Mouse (Mus musculus) midbrain, embryonic 14.5 days (tissue): ENCODE data around the gene Lyrm4. TPM values are rescaled to one million over a fixed set of nuclear protein-coding genes. Genes with fewer than 3 reads are reported as not detected.

Source experiments
- ATAC-seq: fragments of 200-750 bp; cut with Nextera tagmentation; 2 replicates; pipeline ENCODE4 v1.8.0; 2017; ENCODE audit warnings: moderate number of reproducible peaks, moderate library complexity; ENCODE audit not compliant: low FRiP score, low TSS enrichment
- DNase-seq: peaks from one replicate; pipeline ENCODE4 v3.0.0-alpha.2; 2015
- H3K27ac ChIP-seq: fragments of 300-500 bp; sonication (generic); replicated peaks from 2 replicates; pipeline ENCODE4 v1.5.1; 2014; ENCODE audit warnings: mild to moderate bottlenecking, low read depth, low read length, moderate library complexity
- H3K27me3 ChIP-seq: fragments of 300-500 bp; sonication (generic); 2 replicates; pipeline ENCODE4 v1.6.1; 2014; ENCODE audit warnings: low read length, control low read depth, mixed read lengths; ENCODE audit not compliant: control insufficient read depth, insufficient read depth
- H3K36me3 ChIP-seq: fragments of 300-500 bp; sonication (generic); 2 replicates; pipeline ENCODE4 v1.6.1; 2014; ENCODE audit warnings: low read length, control low read depth; ENCODE audit not compliant: control insufficient read depth, insufficient read depth
- H3K4me1 ChIP-seq: fragments of 300-500 bp; sonication (generic); 2 replicates; pipeline ENCODE4 v1.6.1; 2014; ENCODE audit warnings: mild to moderate bottlenecking, antibody characterized with exemption, low read length, control low read depth; ENCODE audit not compliant: control insufficient read depth, insufficient read depth
- H3K4me2 ChIP-seq: fragments of 300-500 bp; sonication (generic); 2 replicates; pipeline ENCODE4 v1.6.1; 2014; ENCODE audit warnings: mild to moderate bottlenecking, low read length, moderate library complexity
- H3K4me3 ChIP-seq: fragments of 300-500 bp; sonication (generic); replicated peaks from 2 replicates; pipeline ENCODE4 v1.5.1; 2014; ENCODE audit warnings: low read depth, low read length
- H3K9ac ChIP-seq: fragments of 300-500 bp; sonication (generic); replicated peaks from 2 replicates; pipeline ENCODE4 v1.6.1; 2014; ENCODE audit warnings: mild to moderate bottlenecking, low read length, moderate library complexity
- H3K9me3 ChIP-seq: fragments of 300-500 bp; sonication (generic); 2 replicates; pipeline ENCODE4 v1.6.1; 2016; ENCODE audit warnings: low read length, control low read depth, mixed read lengths; ENCODE audit not compliant: control insufficient read depth
- WGBS: fragments of 180-500 bp; shearing (Covaris S2); extraction: QIAGEN DNeasy Blood & Tissue Kit; methylation state at CpG from one replicate; pipeline ENCODE4 v1.1.7; 2014; 5-methylcytosine and 5-hydroxymethylcytosine counted together
- polyA plus RNA-seq: library from polyadenylated mRNA; unstranded; fragments of >200 nt; fragmentation: Nextera tagmentation; extraction: Ambion mirVana; gene quantifications from 2 replicates; pipeline ENCODE4 v1.2.1, GENCODE M21; 2014

Gene Lyrm4
- polyA plus RNA-seq, result 40.3 and 45.4 TPM in 2 replicates

GRCm38 (mm10) chr13:36117143-36118014, at the start of gene Lyrm4, which contains the start of gene Fars2:
Lyrm4 (minus strand) TSS chr13:36117526.
Fars2 (plus strand) TSS chr13:36117412.
- peaks cover 10% of the 10 kb centered on the region for H3K4me1 ChIP-seq
- peak within 1 kb of the TSS; percentile 99 for H3K27ac ChIP-seq
- no peaks in the 10 kb centered on the region for H3K27me3 ChIP-seq
- peak; percentile 98 for ATAC-seq
- peak within 1 kb of the TSS; percentile 90 for H3K4me2 ChIP-seq
- peak within 1 kb of the TSS; percentile 70 for H3K4me3 ChIP-seq
- H3K9ac ChIP-seq, result peak within 1 kb of the TSS; percentile 70
- no peaks in the 10 kb centered on the region for H3K9me3 ChIP-seq
- under 1% methylated on average over 74 of the region's 75 CpGs for WGBS
- peak; percentile 97 for DNase-seq
- no peaks in the 10 kb centered on the region for H3K36me3 ChIP-seq

GRCm38 (mm10) chr13:36163898-36164297, 46.6 kb upstream of the Lyrm4 start:
- Histone ChIP-seq H3K4me3 (no peak overlapping the region), H3K4me2 (no peak overlapping the region), H3K4me1 (no peaks in the 10 kb centered on the region), H3K9ac (no peak overlapping the region), H3K9me3 (no peaks in the 10 kb centered on the region), H3K36me3 (no peaks in the 10 kb centered on the region), H3K27ac (no peak overlapping the region), H3K27me3 (no peaks in the 10 kb centered on the region)
- DNase-seq, result no peak
- 98% methylated on average over 1 of the region's 1 CpGs for WGBS
- no peak for ATAC-seq

- DNase-seq (no peak), ATAC-seq (no peak)
- H3K4me3 ChIP-seq, result no peak overlapping the region
- 94% methylated on average over 5 of the region's 5 CpGs for WGBS
- H3K36me3 ChIP-seq, result no peaks in the 10 kb centered on the region
- H3K4me2 ChIP-seq, result no peak overlapping the region
- no peak overlapping the region for H3K27ac ChIP-seq
- H3K27me3 ChIP-seq, result no peaks in the 10 kb centered on the region
- no peaks in the 10 kb centered on the region for H3K9me3 ChIP-seq
- no peak overlapping the region for H3K9ac ChIP-seq
- no peaks in the 10 kb centered on the region for H3K4me1 ChIP-seq
Measured at GRCm38 (mm10) chr13:36163411-36163810, 46.1 kb upstream of the Lyrm4 start.

GRCm38 (mm10) chr13:36156340-36156931, 39.1 kb upstream of the Lyrm4 start:
- no peak overlapping the region for H3K9ac ChIP-seq
- DNase-seq (no peak), ATAC-seq (no peak)
- no peak overlapping the region for H3K4me2 ChIP-seq
- H3K9me3 ChIP-seq, result 0 out of 2 replicates have a peak, but pooled peaks cover 2% of the 10 kb centered on the region
- H3K27me3 ChIP-seq, result no peaks in the 10 kb centered on the region
- H3K36me3 ChIP-seq, result no peaks in the 10 kb centered on the region
- H3K4me3 ChIP-seq, result no peak overlapping the region
- H3K27ac ChIP-seq, result no peak overlapping the region
- H3K4me1 ChIP-seq, result no peaks in the 10 kb centered on the region
- WGBS, result 91% methylated on average over 7 of the region's 7 CpGs

- no peaks in the 10 kb centered on the region for H3K27me3 ChIP-seq
- WGBS, result 87% methylated on average over 5 of the region's 5 CpGs
- H3K27ac ChIP-seq, result no peak overlapping the region
- H3K4me3 ChIP-seq, result no peak overlapping the region
- 0 out of 2 replicates have a peak, but pooled peaks cover 2% of the 10 kb centered on the region for H3K9me3 ChIP-seq
- ATAC-seq (no peak), DNase-seq (no peak)
- no peaks in the 10 kb centered on the region for H3K4me1 ChIP-seq
- H3K4me2 ChIP-seq, result no peak overlapping the region
- no peaks in the 10 kb centered on the region for H3K36me3 ChIP-seq
- no peak overlapping the region for H3K9ac ChIP-seq
Measured at GRCm38 (mm10) chr13:36152728-36153498, 35.6 kb upstream of the Lyrm4 start.

GRCm38 (mm10) chr13:36150272-36150671, 32.9 kb upstream of the Lyrm4 start:
- no peak for ATAC-seq
- Histone ChIP-seq H3K27me3 (no peaks in the 10 kb centered on the region), H3K9ac (no peak overlapping the region), H3K9me3 (no peaks in the 10 kb centered on the region), H3K36me3 (no peaks in the 10 kb centered on the region), H3K4me3 (no peak overlapping the region), H3K4me1 (no peaks in the 10 kb centered on the region), H3K4me2 (no peak overlapping the region), H3K27ac (no peak overlapping the region)
- no peak for DNase-seq
- 55% methylated on average over 5 of the region's 5 CpGs for WGBS

- H3K4me2 ChIP-seq, result no peak overlapping the region
- no peaks in the 10 kb centered on the region for H3K27me3 ChIP-seq
- 37% methylated on average over 6 of the region's 6 CpGs for WGBS
- H3K4me3 ChIP-seq, result no peak overlapping the region
- no peak for ATAC-seq
- H3K9ac ChIP-seq, result no peak overlapping the region
- H3K9me3 ChIP-seq, result no peaks in the 10 kb centered on the region
- H3K27ac ChIP-seq, result no peak overlapping the region
- no peaks in the 10 kb centered on the region for H3K4me1 ChIP-seq
- no peaks in the 10 kb centered on the region for H3K36me3 ChIP-seq
- no peak for DNase-seq
Measured at GRCm38 (mm10) chr13:36149175-36149939, 32.0 kb upstream of the Lyrm4 start.

GRCm38 (mm10) chr13:36145601-36146000, 28.3 kb upstream of the Lyrm4 start:
- no peak for ATAC-seq
- Histone ChIP-seq H3K27ac (no peak overlapping the region), H3K9ac (no peak overlapping the region), H3K27me3 (no peaks in the 10 kb centered on the region), H3K4me3 (no peak overlapping the region), H3K9me3 (no peaks in the 10 kb centered on the region), H3K4me2 (no peak overlapping the region), H3K36me3 (no peaks in the 10 kb centered on the region), H3K4me1 (no peaks in the 10 kb centered on the region)
- DNase-seq, result no peak
- WGBS, result 81% methylated on average over 1 of the region's 1 CpGs
